Mouse (Mus musculus) MEL-GATA-1-ER (cell line): Measurements from ENCODE around the gene Nle1.
"Not testable (repeated sequence)": the region's sequence is repeated elsewhere in the genome, so short reads cannot be mapped to it uniquely, and the experiment has no call there.

Experiments used
- DNase-seq: peaks from one replicate; pipeline ENCODE4 v3.0.0-alpha.2; 2012; ENCODE audit warnings: low read depth; ENCODE audit errors: extremely low read depth

Gene Nle1

DNA sequence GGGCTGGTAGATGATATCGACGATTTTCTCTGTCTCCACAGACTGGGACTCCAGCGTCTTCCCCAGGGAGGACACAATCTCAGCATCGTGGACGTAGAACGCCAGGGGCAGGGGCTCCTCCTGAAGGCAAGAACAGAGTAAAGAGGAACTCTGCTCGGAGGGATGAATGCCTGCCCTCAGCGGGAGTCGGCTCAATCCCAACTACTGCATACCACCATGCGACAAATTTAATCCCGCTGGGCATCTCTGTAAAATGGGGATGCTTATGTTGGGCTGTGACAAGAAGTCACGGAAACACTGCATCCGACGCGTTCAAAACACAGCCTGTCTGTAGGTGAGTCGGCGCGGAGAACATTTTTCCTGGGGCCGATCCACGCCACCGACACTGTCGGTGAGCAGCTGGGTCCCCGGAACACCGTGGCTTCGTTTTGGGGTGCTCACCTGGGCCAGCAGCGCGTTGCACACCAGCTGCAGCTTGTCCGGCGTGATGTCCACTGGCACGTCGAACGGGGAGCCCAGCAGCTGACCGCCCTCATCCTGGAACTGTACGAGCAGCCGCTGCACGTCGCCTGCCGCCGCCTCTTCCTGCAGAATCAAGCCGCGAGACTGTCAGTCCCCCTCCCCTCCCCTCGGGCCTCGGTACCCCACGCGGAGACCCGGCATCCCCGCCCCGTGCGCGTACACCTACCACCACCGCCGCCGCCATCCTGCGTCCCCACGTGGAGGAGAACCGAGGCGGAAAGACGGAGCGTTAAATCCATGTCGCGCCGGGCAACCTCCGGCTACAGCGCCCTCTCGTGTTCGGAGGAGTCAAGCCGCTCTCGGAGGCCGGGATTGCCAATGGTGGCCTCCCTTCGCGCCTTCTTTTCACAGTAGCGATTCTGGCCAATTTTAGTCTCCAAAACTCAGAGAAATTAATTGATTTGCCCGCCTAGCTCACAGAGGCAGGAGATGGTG is at the start of gene Nle1:
Nle1 (minus strand) TSS at position 761 of the 957 bp plus-strand sequence.
- DNase-seq: peak; percentile 69

DNA sequence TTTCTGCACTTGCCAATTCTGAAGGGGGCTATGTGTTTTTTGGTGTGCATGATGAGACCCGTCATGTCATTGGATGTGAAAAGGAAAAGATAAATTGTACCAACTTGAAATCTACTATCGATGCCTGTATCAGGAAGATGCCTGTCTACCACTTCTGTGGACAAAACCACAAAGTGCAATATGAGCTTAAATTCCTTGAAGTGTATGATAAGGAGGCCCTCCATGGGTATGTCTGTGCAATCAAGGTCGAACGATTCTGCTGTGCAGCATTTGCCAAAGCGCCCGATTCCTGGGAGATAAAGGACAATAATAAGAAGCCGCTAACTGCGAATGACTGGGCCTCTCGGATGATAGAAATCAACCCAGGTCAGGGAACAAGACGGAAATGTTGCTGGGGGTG is 48.7 kb upstream of the Nle1 start:
- no peak for DNase-seq

DNA sequence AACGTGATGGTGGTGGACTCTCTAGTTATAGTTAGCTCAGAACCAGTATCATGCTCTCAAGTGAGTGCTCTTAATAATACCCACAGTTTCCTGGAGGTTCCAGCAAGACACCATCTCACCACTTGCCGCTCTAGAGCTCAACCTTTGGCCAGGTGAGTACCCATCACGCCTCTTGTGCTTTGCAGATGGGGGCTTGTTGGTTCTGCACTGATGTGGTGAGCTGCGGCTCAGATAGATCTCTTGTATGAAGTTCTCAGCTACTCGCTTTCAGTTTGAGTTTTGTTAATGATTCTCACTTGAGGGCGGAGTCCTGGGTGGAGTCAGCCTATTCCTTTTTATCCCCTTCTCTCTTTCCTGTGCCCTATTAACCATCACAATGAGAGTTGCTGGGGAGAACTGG is 46.4 kb upstream of the Nle1 start:
- no peak for DNase-seq

DNA sequence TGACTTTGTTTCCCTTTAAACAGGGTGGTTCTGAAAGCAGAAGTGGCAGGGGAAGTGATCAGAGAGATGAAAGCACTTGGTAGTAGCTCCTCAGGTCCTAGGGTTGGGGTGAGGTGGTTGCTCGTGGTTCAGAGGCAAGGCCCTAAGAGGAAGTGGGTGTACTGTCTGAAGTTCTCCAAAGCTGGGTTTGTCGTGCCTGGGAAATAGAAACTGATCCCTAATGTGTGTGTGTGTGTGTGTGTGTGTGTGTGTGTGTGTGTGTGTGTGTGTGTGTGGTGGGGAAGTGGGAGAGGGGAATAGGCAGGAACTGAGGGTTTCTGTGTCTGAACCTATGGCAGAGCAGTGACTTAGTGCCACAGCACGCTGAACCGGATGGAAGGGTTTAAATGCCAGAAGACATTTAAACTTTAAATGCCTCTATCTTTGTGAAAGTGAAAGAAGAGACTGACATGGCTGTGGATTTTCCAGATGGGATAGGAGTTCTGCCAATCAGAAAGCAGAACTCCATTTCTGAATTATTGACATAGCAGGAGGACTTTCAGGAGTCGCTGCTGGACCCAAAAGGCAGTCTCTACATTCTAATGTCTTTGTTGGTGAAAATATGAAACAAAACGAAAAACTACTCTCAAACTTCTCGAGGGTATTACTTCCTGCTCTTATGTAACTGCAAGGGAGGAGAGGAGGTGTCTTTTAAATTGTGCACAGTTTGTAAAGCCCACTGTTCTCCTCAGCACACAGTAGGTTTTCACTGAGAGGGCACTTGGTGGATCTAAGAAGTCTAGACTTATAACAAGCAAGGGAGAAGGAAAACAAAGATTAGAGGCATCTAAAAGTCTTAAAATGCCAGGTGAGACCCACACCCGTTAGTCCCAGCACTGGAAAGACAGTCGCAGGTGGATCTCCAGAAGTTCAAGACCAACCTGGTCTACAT is 44.7 kb upstream of the Nle1 start:
- DNase-seq: peak; percentile 89

DNA sequence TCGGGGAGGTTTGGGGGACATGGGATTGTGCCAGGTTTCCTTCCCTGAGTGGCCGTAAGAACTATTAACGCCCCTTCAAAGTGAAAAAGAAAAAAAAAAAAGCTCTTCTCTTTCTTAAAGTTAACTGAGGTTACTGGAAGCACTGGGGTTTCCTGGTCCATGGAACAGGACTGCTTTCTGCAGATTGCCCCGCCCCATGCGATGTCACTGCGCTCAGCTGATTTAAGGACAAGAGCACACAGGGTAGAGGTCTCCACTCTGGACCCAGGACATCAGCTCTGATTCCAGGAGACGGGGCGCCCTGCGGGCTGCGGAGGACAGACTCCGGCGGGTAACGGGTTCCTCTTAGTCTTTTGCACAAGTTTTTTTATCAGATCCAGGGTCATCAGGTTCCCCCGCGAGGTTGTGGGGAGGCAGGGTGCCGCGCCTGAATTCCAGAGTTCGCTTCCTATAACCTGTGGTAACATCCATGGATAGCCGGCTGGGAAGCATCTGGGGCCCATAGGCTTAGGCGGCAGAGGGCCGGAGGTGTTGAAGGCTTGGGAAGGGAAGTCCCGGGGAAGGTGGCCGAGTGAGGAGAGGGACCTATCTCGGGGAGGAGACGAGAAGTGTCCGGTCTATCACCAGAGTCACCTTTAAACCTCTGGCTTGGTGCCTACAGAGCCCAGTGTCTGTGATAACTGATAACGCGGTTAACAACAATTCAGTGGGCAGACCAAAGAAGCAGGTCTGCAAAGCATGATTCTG is 43.8 kb upstream of the Nle1 start:
- peak; percentile 57 for DNase-seq

DNA sequence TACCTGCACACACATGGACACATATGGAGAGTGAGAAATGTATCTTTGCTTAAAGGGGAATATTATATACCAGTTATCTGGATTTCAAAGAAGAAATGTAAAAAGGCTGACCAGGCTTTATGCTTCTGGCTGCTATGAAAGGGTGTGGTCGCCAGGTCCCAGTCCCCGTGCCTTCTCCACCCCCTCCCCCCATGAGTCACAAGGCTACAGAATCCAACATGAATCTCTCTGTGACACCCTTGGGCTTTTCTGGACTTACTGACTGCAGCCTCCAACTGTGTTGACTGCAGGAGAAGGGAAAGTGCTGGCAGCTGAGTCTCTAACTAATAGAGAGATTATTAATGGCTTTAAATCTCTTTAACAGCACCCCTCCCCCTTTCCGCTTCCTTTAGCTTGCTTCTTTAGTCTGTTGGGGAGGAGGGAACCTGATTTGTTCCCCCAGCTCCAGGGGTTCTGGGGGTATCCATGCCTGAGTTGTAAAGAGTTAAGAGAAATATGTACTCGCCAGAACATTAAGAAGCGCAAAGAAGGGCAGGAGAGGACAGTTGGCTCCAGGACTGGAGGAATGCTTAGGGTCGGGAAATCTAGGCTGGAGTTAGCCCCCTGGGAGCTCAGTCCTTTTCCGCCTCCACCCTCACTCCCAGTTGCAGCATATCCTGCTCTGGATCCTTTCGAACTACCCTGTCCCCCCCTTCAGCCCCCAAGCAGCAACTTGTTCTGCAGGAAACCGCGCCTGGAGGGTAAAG is 42.7 kb upstream of the Nle1 start, which contains the start of gene Slfn5:
Slfn5 (plus strand) TSS at position 614 of the 746 bp plus-strand sequence.
- no peak for DNase-seq

DNA sequence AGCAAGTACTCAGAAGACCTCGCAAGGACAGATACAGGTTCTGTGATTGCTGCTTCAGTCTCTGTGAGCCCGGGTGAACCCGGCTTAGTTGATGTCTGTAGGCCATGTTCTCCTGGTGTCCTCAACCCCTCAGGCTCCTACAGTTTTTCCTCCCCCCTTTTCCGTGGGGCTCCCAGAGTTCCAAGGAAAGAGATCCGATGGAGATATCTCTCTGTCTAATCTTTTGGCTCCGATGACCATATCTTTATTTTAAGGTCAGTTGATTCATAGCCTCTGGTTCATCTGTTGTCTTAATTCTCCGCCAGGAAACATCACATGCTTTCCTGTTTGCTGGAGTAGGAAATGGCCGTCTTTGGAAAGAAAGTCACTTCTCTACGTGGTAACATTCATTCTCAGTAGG is 40.8 kb upstream of the Nle1 start:
- DNase-seq: no peak

DNA sequence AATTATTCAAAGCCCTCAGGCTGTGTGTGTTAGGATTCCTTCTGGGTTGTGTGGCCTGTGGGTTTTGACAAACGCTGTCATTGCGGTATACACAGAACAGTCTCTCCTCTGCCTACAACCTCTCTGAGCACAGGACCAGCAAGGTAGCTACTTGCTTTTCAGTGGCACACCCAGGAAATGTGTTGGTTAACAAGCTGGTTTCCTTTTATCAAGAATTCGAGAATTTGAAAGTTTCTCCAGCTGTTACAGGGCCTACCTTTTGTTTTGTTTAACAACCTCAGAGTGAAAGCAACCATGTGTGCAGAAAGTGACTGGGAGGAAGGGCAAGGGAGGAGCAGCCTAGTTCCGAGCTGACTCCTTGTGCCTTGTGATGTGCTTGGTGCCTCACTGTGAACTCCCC is 39.2 kb upstream of the Nle1 start:
- DNase-seq: no peak

DNA sequence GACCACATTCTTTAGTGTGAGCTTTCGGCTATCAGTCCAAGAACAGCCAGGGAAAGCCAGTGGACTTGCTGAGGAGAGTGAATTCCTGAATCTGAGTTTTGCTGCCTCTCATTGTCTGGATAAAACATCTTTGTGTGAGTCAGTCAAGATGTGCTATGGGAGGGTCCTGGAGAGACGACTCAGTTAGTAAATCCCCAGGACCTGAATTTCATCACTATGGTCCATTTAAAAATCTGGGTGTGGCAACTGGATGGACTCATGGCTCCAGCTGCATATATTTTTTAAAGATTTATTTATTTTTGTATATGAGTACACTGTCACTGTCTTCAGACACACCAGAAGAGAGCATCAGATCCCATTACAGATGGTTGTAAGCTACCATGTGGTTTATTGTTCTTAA is 37.4 kb upstream of the Nle1 start:
- no peak for DNase-seq

DNA sequence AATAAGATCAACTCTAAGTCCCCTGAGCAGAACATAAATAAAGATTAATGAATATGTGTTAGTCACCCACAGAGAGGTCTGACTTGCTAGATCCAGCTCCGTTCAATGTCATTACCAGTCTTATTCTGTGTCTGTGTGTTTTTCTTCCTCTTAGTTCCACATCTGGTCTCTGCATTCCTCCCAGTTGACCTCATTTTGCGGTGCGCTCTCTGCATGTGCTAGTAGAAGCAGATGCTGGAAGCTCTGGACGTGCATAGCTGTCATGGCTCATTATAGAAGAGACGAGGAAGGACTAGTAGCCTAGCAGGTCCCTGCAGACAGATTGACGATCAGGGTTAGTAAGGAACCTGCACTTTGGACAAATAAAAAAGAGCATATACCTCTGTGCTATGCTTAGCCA is 35.1 kb upstream of the Nle1 start:
- no peak for DNase-seq

DNA sequence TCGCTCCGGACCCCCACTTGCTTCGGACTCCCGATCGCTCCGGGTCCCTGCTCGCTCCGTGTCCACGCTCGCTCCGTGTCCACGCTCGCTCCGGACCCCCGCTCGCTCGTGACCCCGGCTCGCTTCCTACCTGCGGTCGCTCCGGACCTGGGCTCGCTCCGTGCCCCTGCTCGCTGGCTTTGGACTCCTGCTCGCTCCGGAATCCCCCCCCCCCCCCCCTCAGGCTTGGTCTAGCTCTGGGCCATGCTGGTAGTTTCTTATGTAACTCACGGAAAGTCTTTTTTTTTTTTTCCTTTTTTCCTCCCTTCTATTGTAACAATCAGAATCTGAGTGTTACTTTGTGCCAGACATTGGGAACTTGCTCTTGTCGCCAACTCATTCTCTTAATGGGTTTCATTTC is 25.0 kb upstream of the Nle1 start:
- no peak for DNase-seq

DNA sequence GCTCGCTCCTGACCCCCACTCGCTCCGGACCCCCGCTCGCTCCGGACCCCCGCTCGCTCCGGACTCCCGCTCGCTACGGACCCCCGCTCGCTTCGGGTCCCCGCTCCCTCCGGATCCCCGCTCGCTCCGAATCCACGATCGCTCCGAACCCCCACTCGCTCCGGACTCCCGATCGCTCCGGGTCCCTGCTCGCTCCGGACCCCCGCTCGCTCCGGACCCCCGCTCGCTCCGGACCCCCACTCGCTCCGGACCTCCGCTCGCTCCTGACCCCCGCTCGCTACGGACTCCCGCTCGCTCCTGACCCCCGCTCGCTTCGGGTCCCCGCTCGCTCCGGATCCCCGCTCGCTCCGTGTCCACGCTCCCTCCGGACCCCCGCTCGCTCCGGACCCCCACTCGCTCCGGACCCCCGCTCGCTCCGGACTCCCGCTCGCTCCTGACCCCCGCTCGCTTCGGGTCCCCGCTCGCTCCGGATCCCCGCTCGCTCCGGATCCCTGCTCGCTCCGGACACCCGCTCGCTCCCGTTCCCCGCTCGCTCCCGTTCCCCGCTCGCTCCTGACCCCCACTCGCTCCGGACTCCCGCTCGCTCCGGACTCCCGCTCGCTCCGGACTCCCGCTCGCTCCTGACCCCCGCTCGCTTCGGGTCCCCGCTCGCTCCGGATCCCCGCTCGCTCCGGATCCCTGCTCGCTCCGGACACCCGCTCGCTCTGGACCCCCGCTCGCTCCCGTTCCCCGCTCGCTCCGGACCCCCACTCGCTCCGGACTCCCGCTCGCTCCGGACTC is 23.6 kb upstream of the Nle1 start:
- not testable (repeated sequence) for DNase-seq

DNA sequence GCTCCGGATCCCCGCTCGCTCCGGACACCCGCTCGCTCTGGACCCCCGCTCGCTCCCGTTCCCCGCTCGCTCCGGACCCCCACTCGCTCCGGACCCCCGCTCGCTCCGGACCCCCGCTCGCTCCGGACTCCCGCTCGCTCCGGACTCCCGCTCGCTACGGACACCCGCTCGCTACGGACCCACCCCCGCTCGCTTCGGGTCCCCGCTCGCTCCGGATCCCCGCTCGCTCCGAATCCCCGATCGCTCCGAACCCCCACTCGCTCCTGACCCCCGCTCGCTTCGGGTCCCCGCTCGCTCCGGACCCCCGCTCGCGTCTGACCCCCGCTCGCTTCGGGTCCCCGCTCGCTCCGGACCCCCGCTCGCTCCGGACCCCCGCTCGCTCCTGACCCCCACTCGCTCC is 22.9 kb upstream of the Nle1 start:
- not testable (repeated sequence) for DNase-seq

DNA sequence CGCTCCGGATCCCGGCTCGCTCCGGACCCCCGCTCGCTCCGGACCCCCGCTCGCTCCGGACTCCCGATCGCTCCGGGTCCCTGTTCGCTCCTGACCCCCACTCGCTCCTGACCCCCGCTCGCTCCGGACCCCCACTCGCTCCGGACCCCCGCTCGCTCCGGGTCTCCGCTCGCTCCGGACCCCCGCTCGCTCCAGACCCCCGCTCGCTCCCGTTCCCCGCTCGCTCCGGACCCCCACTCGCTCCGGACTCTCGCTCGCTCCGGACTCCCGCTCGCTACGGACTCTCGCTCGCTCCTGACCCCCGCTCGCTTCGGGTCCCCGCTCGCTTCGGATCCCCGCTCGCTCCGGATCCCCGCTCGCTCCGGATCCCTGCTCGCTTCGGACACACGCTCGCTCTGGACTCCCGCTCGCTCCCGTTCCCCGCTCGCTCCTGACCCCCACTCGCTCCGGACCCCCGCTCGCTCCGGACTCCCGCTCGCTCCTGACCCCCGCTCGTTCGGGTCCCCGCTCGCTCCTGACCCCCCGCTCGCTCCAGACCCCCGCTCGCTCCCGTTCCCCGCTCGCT is 22.3 kb upstream of the Nle1 start:
- DNase-seq: not testable (repeated sequence)

DNA sequence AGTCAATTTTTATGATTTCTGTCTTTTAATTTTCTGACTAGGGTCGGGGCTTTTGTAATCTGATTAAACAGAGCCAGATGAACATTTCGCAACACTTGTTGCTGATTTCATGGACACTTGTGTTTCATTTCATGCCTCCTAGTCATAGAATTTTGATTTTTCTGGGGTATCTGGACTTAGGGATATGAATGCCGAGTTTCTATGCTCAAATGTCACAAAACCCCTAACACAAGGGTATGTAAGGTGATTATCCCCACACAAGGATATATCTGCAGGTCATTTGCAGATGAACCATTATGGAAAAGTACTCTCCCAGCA is 21.4 kb upstream of the Nle1 start:
- DNase-seq: no peak

DNA sequence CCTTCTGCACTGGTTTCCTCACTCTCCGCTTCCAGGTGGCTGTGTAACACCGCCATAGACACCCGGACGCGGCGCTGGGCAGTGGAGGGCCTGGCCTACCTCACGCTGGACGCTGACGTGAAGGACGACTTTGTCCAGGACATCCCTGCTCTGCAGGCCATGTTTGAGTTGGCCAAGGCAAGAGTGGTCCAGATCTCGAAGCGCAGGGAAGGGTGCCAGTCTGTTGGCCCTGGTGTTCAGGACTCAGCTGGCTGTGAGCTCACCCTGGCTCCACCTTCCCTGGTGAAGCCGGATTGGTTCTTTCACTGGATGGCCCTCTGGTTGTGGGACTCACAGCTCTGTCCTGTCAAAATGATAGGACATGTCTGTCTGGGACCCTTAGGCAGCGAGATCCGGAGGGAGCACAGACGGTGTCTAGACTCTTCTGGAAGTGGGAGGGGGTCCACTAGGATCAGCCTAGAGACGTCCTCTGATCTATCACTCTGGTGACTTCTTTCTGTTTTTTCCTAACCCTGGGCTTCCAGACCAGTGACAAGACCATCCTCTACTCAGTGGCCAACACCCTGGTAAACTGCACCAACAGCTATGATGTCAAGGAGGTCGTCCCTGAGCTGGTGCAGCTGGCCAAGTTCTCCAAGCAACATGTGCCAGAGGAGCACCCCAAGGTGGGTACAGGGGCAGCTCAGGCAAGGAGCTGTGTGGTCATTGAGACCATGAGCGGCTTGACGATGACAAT is 20.9 kb upstream of the Nle1 start:
- no peak for DNase-seq

DNA sequence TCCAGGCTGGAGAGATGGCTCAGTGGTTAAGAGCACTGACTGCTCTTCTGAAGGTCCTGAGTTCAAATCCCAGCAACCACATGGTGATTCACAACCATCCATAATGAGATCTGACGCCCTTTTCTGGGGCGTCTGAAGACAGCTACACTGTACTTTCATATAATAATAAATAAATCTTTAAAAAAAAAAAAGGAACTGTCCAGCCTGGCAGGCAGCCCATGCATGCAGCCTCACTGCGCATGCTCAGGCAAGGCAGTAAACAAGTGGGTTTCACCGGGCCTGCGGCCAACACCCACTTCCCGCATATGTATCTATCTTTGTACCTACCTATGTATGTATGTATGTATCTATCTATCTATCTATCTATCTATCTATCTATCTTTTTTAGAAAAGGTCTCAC is 15.7 kb upstream of the Nle1 start:
- not testable (repeated sequence) for DNase-seq

DNA sequence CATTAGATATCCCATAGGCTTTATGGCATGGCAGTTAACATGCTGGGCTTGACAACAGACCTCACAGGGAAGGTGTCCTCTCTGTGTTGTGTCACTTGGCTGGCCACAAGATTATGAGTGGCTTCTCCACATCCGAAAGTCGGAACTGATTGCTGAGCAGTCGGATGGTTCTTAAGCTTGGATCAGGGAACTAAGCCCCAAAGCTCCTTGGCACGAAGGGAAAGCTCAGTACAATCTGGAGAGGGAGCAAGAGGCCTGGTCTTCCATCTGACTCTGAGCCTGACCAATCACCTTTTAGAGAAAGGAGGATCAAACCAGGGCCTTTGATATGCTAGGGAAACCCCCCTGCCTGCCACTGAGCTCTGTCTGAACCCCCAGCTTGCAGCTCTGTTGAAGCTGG is 13.5 kb upstream of the Nle1 start:
- no peak for DNase-seq

DNA sequence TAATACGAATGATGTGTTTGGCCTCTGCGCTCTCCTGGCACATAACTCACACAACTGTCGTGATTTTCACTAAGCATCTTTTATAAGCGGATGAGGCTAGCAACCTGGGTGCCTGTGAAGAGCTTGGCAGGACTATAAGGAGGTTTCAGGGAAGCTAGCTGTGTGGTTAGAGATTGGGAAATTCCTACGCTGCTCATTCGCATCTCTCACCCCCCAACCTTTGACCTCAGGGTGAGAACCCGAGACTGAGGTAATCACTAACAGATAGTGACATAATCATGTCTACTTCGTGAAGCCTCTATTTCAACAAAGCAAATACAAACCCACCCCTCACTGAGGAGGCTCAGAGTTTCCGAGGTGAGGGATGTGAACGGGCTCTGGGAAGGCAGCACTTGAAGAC is 12.6 kb upstream of the Nle1 start:
- DNase-seq: no peak
